Mouse (Mus musculus): ENCODE measurements around the gene Krtap4-6. TPM values are rescaled to one million over a fixed set of nuclear protein-coding genes. Genes with fewer than 3 reads are reported as not detected.
"Not testable (repeated sequence)": the region's sequence is repeated elsewhere in the genome, so short reads cannot be mapped to it uniquely, and the experiment has no call there.

Krtap4-6 gene
- polyA plus RNA-seq, 1 experiment from 2014 or later = not detected

GRCm38 (mm10) chr11:99657051-99657450 lies 8.7 kb downstream of the Krtap4-6 start:
- DNase-seq (ENCODE audit: low spot score) (no peak), ATAC-seq (replicated peaks; ENCODE audit: low FRiP score, low read depth) (no peak)
- TF ChIP-seq CTCF (IDR thresholded peaks at IDR 0.05; ENCODE audit: low read depth) = no peak
- 42% methylated on average over 5 of the region's 5 CpGs for WGBS
- H3K4me3 ChIP-seq (replicated peaks; ENCODE audit: low read depth, low read length) = no peak overlapping the region
- H3K27me3 ChIP-seq (ENCODE audit: insufficient read depth, low read length) = no peaks in the 10 kb centered on the region
- no peaks in the 10 kb centered on the region for H3K9me3 ChIP-seq (replicated peaks; ENCODE audit: low read length)
- H3K9ac ChIP-seq (ENCODE audit: low read depth, low read length) = no peak overlapping the region
- no peak overlapping the region for H3K4me2 ChIP-seq (ENCODE audit: low read length)
- H3K36me3 ChIP-seq (ENCODE audit: insufficient read depth, low read length) = no peaks in the 10 kb centered on the region
- no peak overlapping the region for H3K27ac ChIP-seq
- H3K4me1 ChIP-seq (replicated peaks; ENCODE audit: insufficient read depth, low read length) = no peaks in the 10 kb centered on the region

- Histone ChIP-seq H3K36me3 (ENCODE audit: insufficient read depth, low read length) (no peaks in the 10 kb centered on the region), H3K9me3 (replicated peaks; ENCODE audit: low read length) (no peaks in the 10 kb centered on the region), H3K4me2 (ENCODE audit: low read length) (no peak within 1 kb of the TSS), H3K4me3 (replicated peaks; ENCODE audit: low read depth, low read length) (no peak within 1 kb of the TSS), H3K27me3 (ENCODE audit: insufficient read depth, low read length) (no peaks in the 10 kb centered on the region), H3K27ac (no peak within 1 kb of the TSS), H3K9ac (ENCODE audit: low read depth, low read length) (no peak within 1 kb of the TSS), H3K4me1 (replicated peaks; ENCODE audit: insufficient read depth, low read length) (no peaks in the 10 kb centered on the region)
- no peak for DNase-seq (ENCODE audit: low spot score)
- WGBS = 85% methylated on average over 2 of the region's 2 CpGs
- ATAC-seq (replicated peaks; ENCODE audit: low FRiP score, low read depth) = no peak
- no peak for TF ChIP-seq CTCF (IDR thresholded peaks at IDR 0.05; ENCODE audit: low read depth)
Observed at GRCm38 (mm10) chr11:99650136-99650535, 15.6 kb downstream of the Krtap4-6 start, which contains the start of gene Gm11555. Gene Gm11555, minus strand, starts transcription at chr11:99650236.

- no peak for TF ChIP-seq CTCF (IDR thresholded peaks at IDR 0.05; ENCODE audit: low read depth)
- no peak overlapping the region for H3K9ac ChIP-seq (ENCODE audit: low read depth, low read length)
- no peak overlapping the region for H3K4me2 ChIP-seq (ENCODE audit: low read length)
- no peak for DNase-seq (ENCODE audit: low spot score)
- H3K36me3 ChIP-seq (ENCODE audit: insufficient read depth, low read length) = no peaks in the 10 kb centered on the region
- ATAC-seq (replicated peaks; ENCODE audit: low FRiP score, low read depth) = no peak
- 77% methylated on average over 15 of the region's 15 CpGs for WGBS
- H3K27me3 ChIP-seq (ENCODE audit: insufficient read depth, low read length) = no peaks in the 10 kb centered on the region
- no peaks in the 10 kb centered on the region for H3K4me1 ChIP-seq (replicated peaks; ENCODE audit: insufficient read depth, low read length)
- H3K4me3 ChIP-seq (replicated peaks; ENCODE audit: low read depth, low read length) = no peak overlapping the region
- no peaks in the 10 kb centered on the region for H3K9me3 ChIP-seq (replicated peaks; ENCODE audit: low read length)
- no peak overlapping the region for H3K27ac ChIP-seq
Observed at GRCm38 (mm10) chr11:99646444-99646843, 19.3 kb downstream of the Krtap4-6 start.

GRCm38 (mm10) chr11:99644351-99644750 lies 21.4 kb downstream of the Krtap4-6 start:
- Histone ChIP-seq H3K9me3 (replicated peaks; ENCODE audit: low read length) (no peaks in the 10 kb centered on the region), H3K27ac (no peak overlapping the region), H3K4me2 (ENCODE audit: low read length) (no peak overlapping the region), H3K36me3 (ENCODE audit: insufficient read depth, low read length) (no peaks in the 10 kb centered on the region), H3K4me3 (replicated peaks; ENCODE audit: low read depth, low read length) (no peak overlapping the region), H3K9ac (ENCODE audit: low read depth, low read length) (no peak overlapping the region), H3K4me1 (replicated peaks; ENCODE audit: insufficient read depth, low read length) (no peaks in the 10 kb centered on the region), H3K27me3 (ENCODE audit: insufficient read depth, low read length) (no peaks in the 10 kb centered on the region)
- DNase-seq (ENCODE audit: low spot score) (no peak), ATAC-seq (replicated peaks; ENCODE audit: low FRiP score, low read depth) (no peak)
- 75% methylated on average over 3 of the region's 3 CpGs for WGBS
- no peak for TF ChIP-seq CTCF (IDR thresholded peaks at IDR 0.05; ENCODE audit: low read depth)

GRCm38 (mm10) chr11:99643635-99644139 lies 22.1 kb downstream of the Krtap4-6 start, which contains the start of gene Krtap4-7:
Gene Krtap4-7, minus strand, starts transcription at chr11:99644089.
- H3K4me1 ChIP-seq (replicated peaks; ENCODE audit: insufficient read depth, low read length); H3K36me3 ChIP-seq (ENCODE audit: insufficient read depth, low read length); H3K27ac ChIP-seq; H3K9ac ChIP-seq (ENCODE audit: low read depth, low read length); H3K27me3 ChIP-seq (ENCODE audit: insufficient read depth, low read length); ATAC-seq (replicated peaks; ENCODE audit: low FRiP score, low read depth); H3K4me2 ChIP-seq (ENCODE audit: low read length); H3K9me3 ChIP-seq (replicated peaks; ENCODE audit: low read length); H3K4me3 ChIP-seq (replicated peaks; ENCODE audit: low read depth, low read length); DNase-seq (ENCODE audit: low spot score): not testable (repeated sequence)
- WGBS = 77% methylated on average over 8 of the region's 9 CpGs

GRCm38 (mm10) chr11:99640926-99641325 lies 24.8 kb downstream of the Krtap4-6 start:
- Histone ChIP-seq H3K27ac (no peak overlapping the region), H3K4me2 (ENCODE audit: low read length) (no peak overlapping the region), H3K36me3 (ENCODE audit: insufficient read depth, low read length) (no peaks in the 10 kb centered on the region), H3K4me1 (replicated peaks; ENCODE audit: insufficient read depth, low read length) (no peaks in the 10 kb centered on the region), H3K9ac (ENCODE audit: low read depth, low read length) (no peak overlapping the region), H3K4me3 (replicated peaks; ENCODE audit: low read depth, low read length) (no peak overlapping the region), H3K9me3 (replicated peaks; ENCODE audit: low read length) (no peaks in the 10 kb centered on the region), H3K27me3 (ENCODE audit: insufficient read depth, low read length) (no peaks in the 10 kb centered on the region)
- TF ChIP-seq CTCF (IDR thresholded peaks at IDR 0.05; ENCODE audit: low read depth) = no peak
- DNase-seq (ENCODE audit: low spot score) = no peak
- ATAC-seq (replicated peaks; ENCODE audit: low FRiP score, low read depth) = no peak
- WGBS = 31% methylated on average over 1 of the region's 1 CpGs

- Histone ChIP-seq H3K4me3 (replicated peaks; ENCODE audit: low read depth, low read length) (no peak overlapping the region), H3K27me3 (ENCODE audit: insufficient read depth, low read length) (no peaks in the 10 kb centered on the region), H3K9me3 (replicated peaks; ENCODE audit: low read length) (no peaks in the 10 kb centered on the region), H3K36me3 (ENCODE audit: insufficient read depth, low read length) (no peaks in the 10 kb centered on the region), H3K4me1 (replicated peaks; ENCODE audit: insufficient read depth, low read length) (no peaks in the 10 kb centered on the region), H3K9ac (ENCODE audit: low read depth, low read length) (no peak overlapping the region), H3K27ac (no peak overlapping the region), H3K4me2 (ENCODE audit: low read length) (no peak overlapping the region)
- no peak for DNase-seq (ENCODE audit: low spot score)
- WGBS = 52% methylated on average over 1 of the region's 1 CpGs
- no peak for ATAC-seq (replicated peaks; ENCODE audit: low FRiP score, low read depth)
- no peak for TF ChIP-seq CTCF (IDR thresholded peaks at IDR 0.05; ENCODE audit: low read depth)
Observed at GRCm38 (mm10) chr11:99637086-99637485, 28.7 kb downstream of the Krtap4-6 start.
